Mouse (Mus musculus): Measurements from ENCODE around the gene Cmip.
A peak's percentile ranks its signal among the peaks of the same experiment; 100 is the strongest.

Gene Cmip

DNA sequence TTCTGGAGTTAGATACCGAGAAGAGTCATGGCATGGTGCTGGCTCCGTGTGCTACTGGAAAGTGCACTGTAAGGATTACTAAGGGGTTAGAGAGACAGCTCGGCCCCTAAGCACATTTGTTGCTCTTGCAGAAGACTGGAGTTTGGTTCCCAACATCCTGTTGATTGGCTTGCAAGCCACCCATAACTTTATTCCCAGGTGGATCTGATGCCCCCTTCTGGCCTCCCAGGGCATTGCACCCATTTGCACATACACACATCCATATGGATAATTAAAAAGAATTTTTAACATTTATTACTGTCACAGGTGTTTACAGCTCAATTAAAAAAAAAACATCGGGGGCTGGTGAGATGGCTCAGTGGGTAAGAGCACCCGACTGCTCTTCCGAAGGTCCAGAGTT is 207.7 kb downstream of the Cmip start:
- ATAC-seq (ENCODE audit: low TSS enrichment) = no peak

DNA sequence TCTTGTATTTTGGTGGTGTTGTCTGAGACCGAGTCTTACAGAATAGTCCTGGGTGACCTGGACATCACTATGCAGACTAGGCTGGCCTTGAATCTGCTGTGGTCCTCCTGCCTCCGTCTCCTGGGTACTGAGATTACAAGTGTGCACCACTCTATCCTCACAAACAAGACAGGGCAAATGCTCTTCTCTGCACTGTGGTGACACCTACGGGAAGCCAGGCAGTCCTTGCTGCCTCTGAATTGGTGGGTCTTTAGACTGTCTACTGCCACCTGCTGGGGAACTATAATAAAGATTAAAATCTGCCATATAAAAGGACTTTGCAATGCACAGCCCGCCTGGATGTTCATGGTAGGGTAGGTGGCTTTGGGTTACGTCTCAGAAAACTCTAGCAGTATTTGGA is 208.4 kb downstream of the Cmip start:
- peak; percentile 73 for ATAC-seq (ENCODE audit: low TSS enrichment)

DNA sequence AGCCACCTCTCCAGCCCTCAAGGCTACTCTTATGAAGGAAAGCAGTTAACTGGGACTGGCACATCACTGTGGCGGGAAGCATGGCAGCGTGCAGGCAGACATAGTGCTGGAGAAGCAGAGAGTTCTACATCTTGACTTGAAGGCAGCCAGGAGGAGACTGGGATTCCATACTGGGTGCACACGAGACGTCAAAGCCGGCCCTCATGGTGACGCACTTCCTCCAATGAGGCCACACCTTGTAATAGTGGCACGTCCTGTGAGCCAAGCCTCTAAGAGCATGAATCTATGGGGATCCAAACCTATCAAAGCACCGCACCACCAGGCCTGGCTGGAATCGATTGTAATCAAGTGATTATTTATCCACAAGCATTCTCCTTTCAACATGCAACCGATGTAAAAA is 210.6 kb downstream of the Cmip start:
- no peak for ATAC-seq (ENCODE audit: low TSS enrichment)

DNA sequence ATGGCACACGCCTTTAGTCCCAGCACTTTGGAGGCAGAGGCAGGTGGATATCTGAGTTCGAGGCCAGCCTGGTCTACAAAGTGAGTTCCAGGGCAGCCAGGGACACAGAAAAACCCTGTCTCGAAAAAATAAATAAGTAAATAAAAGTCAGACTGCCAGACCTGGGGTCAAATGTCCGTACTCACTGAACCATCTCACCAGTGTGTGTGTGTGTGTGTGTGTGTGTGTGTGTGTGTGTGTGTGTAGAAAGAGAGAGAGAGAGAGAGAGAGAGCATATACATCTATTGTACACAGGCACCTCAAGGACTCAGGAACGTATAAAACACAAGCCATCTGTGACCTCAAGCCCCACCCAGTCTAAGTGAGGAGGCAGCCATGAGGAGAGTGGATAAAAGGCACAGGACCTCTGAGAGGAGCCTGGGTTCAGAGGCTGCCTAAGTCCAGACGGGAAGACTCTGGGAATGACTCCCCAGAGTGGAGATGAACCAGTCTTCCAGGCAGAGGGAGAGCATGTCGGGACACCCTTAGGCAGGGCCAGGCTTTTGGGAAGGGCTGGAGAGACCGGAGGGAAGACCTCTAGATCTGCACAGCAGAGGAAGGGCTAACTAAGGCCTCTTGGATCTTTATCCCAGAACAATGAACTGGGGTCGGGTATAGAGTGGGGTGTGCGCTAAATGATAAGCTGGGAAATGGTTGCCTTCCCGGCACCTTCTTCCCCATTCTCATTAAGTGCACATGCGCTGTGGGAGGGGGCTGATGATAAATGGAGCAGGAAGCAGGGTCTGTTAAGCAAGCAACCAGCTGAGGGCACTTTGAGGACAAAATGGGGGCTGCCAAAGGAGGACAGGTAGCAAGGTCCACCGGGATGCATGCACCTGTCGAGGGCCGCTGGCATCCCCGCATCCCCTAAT is 212.8 kb downstream of the Cmip start:
- peak; percentile 14; the same call in 1 of the 2 replicates for ATAC-seq (ENCODE audit: low TSS enrichment)

DNA sequence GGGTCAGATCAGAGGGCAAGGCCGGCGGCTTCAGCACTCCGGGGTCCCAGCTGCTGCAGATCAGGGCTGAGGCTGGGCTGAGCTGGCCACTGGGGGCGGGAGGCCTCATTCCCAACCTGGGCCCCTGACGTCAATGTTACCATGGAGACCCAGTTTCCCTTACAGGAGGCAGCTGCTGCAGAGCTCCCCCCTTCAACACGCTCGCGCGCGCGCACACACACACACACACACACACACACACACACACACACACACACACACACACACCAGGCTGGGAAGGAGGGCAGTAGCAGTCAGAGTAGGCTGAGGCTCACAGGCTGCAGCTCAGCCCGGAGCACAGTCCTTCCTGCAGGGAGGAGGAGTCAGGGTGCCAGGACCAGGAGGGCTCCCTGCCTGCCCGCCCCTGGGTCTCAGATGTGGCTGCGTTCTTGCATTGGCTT is 213.5 kb downstream of the Cmip start:
- peak; percentile 92 for ATAC-seq (ENCODE audit: low TSS enrichment)

DNA sequence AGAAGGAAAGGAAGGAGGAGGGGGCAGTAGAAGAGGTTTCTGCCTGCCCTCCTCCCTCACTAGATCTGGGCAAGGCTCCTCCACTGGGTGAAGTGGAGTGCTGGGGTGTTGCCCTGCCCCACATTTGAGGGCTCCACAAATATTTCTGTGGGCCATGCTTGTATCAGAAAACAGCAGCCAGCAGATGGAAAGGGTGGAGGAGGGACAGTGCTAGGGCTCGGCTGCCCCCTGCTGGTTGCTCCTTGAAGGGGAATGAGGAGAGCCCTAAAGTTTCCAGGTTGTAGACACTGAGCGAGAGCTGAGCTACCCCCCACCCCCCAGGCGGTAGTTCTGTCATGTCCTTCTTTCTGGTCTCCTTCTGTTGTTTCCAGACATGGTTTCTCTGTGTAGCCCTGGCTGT is 214.3 kb downstream of the Cmip start:
- ATAC-seq (ENCODE audit: low TSS enrichment) = peak; percentile 66

DNA sequence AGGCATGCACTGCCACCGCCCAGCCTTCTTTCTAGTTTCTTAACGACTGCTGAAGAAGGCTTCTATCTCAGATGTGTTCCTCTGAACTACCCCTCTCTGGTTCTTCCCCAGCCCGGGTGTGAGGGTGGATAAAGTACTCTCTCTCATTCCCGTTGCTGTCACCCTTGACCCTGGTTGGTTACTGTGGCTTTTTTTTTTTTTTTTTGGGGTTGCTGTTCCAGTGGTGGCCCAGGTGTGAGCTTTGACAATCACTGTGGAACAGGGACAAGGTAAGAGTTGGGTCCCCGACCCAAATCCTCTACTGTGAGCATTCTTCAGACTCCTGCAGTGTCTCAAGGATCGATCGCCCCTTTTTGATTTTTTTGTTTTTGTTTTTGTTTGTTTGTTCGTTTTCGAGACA is 214.8 kb downstream of the Cmip start:
- no peak for ATAC-seq (ENCODE audit: low TSS enrichment)

DNA sequence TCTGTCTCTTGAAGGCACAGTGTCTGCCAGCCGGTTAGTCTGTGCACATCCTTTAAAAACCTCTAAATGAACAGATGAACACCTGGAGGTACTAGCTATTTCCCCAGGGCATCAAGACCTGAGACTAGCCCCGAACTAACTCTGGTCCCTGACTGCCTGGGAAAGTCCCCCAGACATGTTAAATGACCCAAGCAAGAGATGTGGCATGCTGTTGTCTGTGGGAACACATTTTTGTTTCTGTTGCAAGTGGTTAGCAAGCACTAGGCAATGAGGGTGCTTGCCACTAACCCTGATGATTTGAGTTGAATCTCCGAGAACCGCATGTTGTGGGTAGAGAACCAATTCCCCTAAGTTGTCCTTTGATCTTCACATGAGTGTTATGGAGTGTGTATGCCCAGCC is 215.5 kb downstream of the Cmip start:
- ATAC-seq (ENCODE audit: low TSS enrichment) = no peak

DNA sequence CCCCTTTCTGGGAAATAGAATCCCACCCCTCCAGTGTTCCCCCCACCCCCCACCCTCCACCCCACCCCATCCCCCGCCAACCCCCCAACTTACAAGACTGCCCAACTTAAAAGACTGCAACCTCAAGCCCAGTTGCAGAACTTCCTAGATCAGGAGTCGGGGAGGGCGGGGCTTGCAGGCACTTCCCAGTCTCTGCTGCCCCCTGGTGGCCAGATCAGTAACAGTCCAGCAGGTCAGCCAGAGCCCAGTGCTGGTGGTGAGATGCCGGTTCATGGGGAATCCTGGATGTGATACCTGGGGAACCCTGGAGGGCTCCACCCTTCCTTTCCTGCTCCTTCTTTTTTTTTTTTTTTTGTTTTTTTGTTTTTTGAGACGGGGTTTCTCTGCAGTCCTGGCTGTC is 218.1 kb downstream of the Cmip start:
- ATAC-seq (ENCODE audit: low TSS enrichment) = peak; percentile 59

DNA sequence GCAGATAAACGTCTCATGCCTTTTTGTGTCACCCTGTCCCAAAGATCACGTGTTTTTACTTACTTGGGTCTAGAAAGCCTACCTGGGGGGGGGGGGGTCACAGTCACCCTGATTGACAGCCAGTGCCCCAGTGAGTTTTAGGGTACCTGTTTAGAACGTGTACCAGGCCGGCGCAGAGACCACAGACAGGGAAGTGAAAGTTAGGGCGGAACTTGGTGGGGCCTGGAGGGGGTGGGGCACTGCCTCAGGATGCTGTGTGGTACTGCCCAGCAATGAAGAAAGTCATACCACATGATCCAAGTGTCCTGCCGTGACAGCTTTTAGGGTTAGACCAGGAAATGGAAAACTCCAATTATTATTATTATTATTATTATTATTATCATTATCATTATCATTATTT is 219.0 kb downstream of the Cmip start:
- ATAC-seq (ENCODE audit: low TSS enrichment) = no peak

DNA sequence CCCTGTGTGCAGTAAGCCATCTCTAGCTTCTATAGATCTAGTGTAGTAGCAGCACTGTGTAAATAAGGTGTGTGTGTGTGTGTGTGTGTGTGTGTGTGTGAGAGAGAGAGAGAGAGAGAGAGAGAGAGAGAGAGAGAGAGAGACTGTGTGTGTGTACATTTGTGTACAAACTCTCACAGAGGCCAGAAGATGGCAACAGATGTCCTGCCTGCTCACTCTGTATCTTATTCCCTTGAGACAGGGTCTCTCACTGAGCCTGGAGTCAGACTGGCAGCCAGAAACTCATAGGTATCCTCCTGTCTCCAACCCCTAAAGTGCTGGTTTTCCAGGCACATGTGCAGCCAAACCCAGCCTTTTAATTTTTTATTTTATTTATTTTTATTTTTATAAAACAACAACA is 221.2 kb downstream of the Cmip start:
- no peak for ATAC-seq (ENCODE audit: low TSS enrichment)

DNA sequence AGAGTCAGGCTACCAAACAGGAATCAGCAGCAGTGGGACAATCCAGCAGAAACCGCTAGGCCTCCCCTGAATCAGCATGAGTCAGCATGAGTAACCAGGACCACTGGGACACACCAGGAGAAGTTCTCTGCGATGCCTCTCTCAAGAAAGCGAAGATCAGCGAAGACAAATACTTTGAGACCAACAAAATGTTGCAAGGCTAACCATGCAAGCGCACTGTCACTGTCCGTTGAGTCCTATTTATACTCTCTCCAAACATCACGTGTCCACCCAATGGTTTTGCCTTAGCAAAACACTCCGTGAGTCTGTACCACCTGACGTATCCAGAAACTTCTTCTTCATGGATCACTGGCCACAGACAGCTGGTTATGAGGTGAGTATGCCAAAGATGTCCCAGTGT is 223.1 kb downstream of the Cmip start:
- ATAC-seq (ENCODE audit: low TSS enrichment) = no peak

DNA sequence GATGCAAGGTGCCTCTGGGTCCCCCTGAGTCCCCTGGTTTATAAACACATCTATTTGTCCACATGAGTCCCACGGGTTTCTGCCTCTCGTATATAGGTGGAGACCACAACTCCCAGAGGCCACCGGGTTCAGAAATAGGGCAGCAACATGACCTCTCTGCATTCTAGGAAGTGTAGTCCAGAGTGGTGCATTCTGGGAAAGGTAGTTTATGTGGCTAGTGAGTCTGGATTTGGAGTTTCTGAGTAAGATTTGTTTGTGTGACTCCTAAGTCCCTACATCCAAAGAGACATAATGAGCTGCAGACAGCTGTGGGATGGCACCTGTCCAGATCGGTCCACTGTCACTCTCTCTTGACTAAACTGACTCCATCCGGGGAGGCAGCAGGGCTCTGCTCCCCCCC is 223.7 kb downstream of the Cmip start:
- no peak for ATAC-seq (ENCODE audit: low TSS enrichment)

DNA sequence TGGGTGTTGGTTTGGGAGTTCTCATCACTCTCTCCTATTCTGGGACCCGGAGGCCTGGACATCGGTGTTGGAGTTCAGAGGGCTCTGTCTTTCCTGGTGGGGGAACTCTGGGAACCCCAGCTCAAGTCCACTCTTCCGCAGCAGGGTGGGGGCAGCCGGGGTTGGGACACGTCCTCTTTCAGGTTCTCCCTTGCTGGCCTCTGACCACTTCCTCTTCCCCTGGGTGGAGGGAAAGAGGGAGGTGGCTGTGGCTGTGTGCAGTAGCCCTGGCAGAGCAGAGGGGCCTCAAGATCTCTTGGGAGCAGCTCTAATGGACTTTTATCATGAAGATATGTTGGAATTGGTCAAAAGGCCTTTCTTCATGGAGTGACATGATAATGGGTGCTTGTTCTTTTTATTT is 225.0 kb downstream of the Cmip start:
- ATAC-seq (ENCODE audit: low TSS enrichment) = no peak

DNA sequence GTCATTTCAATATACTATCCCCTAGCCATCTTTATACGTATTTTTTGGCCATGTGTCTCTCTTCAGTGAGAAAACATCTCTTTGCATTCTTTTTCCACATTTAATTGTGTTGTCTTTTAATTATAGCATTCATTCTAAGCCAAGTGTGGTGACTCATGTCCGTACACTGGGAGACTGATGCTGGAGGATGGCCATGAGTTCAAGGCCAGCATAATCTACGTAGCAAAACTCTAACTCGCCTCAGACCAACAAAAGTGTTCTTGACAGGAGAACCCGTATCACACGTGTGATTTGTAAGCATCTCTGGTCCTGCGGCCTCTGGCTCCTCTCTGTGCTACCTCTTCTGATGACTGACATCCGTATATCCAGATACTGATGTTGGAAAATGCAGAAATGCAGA is 227.9 kb downstream of the Cmip start:
- ATAC-seq (ENCODE audit: low TSS enrichment) = no peak

DNA sequence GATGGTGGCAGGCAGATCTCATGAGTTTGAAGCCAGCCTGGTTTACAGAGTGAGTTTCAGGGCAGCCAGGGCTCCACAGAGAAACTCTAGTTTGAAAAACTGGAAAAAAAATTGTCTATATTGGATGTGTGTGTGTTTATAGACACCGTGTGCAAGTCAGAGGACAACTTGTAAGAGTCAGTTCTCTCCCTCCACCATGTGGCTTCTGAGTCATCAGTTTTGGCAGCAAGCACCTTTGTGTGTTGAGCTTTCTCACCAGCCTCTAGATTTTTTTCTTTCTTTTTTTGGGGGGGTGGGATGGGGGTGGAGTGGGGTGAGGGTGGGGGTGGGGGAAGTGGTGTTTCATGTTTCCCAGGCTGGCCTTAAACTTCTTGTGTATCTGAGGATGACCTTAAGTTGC is 228.5 kb downstream of the Cmip start:
- ATAC-seq (ENCODE audit: low TSS enrichment) = no peak; the same call in 1 of the 2 replicates

DNA sequence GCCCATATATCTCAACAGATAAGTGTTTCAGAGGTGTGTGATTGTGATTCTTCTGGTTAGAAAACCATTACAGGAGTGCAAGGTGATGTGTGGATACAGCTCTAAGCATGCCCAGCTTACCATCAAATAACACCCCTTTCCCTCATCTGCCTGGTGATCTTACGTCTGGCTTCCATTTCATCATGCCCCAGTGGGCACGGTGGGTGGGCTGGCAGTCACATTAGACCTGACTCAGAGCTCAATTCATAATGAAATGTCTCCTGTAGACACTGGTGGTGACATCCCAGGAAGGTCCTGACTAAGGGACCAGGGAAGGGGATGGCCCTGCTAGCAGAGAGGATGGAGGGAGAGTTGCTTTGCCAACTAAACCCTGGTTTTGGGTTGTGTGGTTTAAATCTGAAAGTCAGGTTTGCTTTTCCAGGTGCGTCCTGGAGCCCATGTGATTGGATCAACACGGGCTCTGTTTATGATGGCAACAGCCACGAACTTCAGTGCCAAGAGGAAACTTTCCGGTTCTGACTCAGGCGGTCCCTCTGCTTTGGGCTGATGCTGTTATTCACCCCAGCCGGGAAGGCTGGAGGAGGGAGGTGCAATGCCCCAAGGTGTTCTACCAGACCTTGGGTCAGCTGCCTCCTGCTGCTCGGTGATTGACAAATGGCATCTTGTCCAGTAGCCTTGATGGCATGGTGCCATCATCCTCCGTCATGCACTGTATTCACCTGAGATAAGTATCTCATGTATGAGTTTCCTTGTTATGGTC is 231.6 kb downstream of the Cmip start:
- no peak for ATAC-seq (ENCODE audit: low TSS enrichment)

DNA sequence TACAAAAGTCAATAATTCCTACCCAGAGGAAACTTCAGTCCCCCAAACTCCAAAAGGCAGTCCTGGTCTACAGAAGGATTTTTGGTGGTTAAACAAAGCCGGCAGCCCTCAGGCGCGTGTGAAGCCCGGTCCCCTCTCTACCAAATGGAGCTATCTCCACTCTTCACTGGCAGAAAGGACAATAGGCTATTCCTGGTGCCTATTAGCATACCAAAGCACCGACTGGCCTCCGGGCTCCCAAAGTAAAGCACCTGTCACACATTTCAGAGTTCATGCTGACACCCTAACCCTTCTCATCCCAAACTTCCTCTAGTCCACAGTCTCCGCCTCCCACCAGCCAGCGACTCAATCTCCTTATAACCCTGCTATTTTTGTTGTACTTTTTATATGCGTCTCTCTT is 236.7 kb downstream of the Cmip start:
- no peak for ATAC-seq (ENCODE audit: low TSS enrichment)

DNA sequence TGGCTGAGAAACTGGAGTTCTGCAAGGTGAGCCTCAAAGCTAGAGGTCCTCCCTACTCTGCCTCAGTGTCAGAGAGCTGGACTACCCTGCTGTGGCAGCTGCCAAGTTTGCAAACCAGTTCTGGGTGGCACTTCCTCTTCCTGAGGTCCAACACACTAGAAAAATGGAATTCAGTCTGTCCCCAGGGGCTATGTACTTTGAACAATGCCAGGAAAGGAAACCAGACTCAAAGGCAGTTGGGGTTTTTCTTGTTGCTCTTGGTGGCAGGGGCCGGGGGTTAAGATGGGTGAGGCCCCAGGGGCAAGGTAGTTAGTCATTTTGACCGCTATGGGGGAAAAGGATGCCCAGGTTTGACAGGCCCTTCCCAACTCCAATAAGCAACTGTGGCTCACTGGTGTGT is 238.0 kb downstream of the Cmip start:
- no peak for ATAC-seq (ENCODE audit: low TSS enrichment)

DNA sequence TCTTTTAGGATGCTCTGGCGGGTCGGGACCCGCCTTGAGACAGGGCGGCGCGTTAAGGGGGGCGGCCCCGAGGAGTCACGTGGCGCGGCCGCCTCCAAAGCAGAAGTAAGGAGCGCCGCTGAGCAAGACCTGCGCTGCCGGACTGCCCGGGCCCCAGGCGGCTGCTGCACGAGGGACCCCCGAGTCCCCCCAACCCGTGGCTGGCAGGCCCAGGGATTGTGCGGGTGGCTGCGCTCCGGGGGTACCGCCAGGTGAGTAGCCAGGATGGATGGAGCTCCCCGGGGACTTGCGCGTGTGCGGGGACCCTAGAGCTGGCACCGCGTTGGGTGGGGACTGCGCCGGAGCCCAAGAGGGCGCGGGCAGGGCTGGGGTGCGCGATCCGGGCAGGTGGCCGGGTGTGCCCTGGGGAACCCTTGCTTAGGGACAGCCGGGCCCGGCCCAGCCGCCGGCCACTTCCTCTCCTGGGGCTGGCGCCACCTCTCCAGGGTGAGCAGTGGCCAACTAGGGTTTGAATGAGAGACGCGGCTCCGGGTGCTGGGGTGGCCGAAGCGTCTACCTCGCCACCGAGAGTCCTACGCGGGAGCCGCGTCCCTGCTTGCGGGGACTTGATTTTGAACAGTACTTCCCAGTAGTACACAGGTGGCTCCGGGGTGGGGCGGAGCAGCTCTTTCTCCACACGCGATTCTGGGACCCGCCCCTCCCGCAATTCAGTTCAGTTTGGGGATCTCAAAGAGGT is 241.5 kb downstream of the Cmip start, which contains the start of gene Plcg2:
Gene Plcg2 (plus strand): TSS at position 113 of the 736 bp plus-strand sequence.
- ATAC-seq (ENCODE audit: low TSS enrichment) = peak; percentile 57; the same call in 1 of the 2 replicates

DNA sequence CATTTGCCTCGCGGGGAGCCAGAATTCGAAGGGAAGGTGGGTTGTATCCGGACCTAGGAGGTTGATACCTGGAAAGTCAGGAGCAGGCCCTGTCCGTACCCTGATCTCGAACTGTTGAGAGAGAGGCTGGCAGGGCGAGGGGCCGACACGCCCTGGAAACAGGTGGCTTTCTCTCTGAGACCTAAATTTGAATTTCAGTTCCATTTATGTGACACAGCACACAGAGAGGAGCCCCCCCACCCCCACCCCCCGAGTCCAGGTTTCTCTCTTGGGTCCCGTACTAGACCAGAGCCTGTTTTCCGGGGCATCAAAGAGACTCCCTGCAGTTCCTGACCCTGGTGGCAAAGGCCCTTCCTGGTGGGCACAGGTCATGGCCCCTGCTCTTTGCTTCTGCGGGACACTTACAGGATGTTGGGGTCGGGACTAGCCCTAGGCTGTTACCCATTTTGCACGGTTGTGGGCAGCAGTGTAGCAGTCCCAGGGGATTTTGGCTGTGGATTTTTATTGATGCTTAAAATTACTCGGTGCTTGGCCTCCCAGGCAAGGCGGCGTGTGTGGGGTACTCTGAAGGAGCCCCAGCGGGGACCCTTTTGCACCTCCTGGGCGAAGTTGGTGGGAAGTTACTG is 242.2 kb downstream of the Cmip start:
- ATAC-seq (ENCODE audit: low TSS enrichment) = no peak

Data from frontal cortex, adult (tissue).